Mouse (Mus musculus): ENCODE measurements around the gene Oxld1. TPM values are rescaled to one million over a fixed set of nuclear protein-coding genes. Genes with fewer than 3 reads are reported as not detected.

The Oxld1 gene
- polyA plus RNA-seq, 1 experiment from 2014 or later, result 19.6 TPM

DNA sequence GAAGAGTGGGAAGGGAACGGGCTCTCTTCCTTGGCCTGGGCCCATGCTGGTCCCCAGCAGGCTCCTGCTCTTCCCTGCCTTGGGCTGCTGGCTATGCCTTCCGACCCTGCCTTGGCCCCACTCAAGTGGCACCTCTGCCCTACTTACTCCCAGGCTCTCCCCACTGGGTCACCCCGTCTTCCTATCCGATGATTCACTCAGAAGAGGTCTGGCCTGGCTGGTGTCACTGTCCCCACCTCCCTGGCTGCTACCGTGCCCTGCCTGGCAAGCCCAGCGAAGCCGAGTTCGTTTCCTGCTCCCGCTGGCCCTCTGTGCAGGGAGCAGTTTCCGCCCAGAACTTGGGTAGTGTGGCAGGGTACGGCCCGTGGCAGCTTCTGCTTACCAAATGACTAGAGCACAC lies 40.4 kb upstream of the Oxld1 start:
- no peaks in the 10 kb centered on the region for H3K9me3 ChIP-seq (replicated peaks; ENCODE audit: control insufficient read depth, low read length)
- 93% methylated on average over 12 of the region's 12 CpGs for WGBS (ENCODE audit: insufficient replicate concordance)
- H3K4me3 ChIP-seq (ENCODE audit: low read depth, low read length), result no peak overlapping the region
- ATAC-seq (replicated peaks; ENCODE audit: insufficient number of reproducible peaks, low FRiP score, low TSS enrichment), result no peak
- H3K4me2 ChIP-seq, result no peak overlapping the region
- no peaks in the 10 kb centered on the region for H3K27me3 ChIP-seq (ENCODE audit: control insufficient read depth, insufficient read depth, low read length)
- H3K36me3 ChIP-seq (ENCODE audit: control insufficient read depth, insufficient read depth, low read length), result peaks cover 16% of the 10 kb centered on the region
- H3K9ac ChIP-seq (ENCODE audit: low read depth, low read length), result no peak overlapping the region
- H3K4me1 ChIP-seq (ENCODE audit: control insufficient read depth, insufficient read depth, low read length), result peaks cover 3% of the 10 kb centered on the region
- no peak overlapping the region for H3K27ac ChIP-seq (ENCODE audit: low read depth, low read length)

DNA sequence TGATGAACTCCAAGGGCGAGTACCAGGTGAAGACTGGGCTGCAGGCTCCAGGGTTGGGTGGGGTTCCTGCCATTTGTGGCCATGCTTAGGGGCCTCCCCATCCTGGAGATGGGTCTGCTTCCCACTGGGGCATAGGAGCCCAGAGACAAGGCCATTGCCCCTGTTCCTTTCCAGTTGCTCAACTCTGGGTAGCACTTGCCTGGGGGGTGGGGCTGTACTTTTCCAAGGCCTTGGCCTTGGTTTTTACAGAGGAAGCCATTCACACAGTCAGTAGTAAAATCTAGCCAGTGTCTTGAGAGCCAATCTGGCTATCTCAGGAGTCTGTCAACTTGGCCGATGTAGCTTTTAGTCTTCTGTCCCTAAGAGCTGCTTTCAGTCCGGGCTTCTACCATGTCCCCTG lies 39.6 kb upstream of the Oxld1 start:
- Histone ChIP-seq H3K4me3 (ENCODE audit: low read depth, low read length) (no peak overlapping the region), H3K9me3 (replicated peaks; ENCODE audit: control insufficient read depth, low read length) (no peaks in the 10 kb centered on the region), H3K4me1 (ENCODE audit: control insufficient read depth, insufficient read depth, low read length) (peaks cover 8% of the 10 kb centered on the region), H3K4me2 (no peak overlapping the region), H3K27ac (ENCODE audit: low read depth, low read length) (no peak overlapping the region), H3K36me3 (ENCODE audit: control insufficient read depth, insufficient read depth, low read length) (peaks cover 16% of the 10 kb centered on the region), H3K27me3 (ENCODE audit: control insufficient read depth, insufficient read depth, low read length) (no peaks in the 10 kb centered on the region), H3K9ac (ENCODE audit: low read depth, low read length) (no peak overlapping the region)
- 83% methylated on average over 3 of the region's 3 CpGs for WGBS (ENCODE audit: insufficient replicate concordance)
- no peak for ATAC-seq (replicated peaks; ENCODE audit: insufficient number of reproducible peaks, low FRiP score, low TSS enrichment)

DNA sequence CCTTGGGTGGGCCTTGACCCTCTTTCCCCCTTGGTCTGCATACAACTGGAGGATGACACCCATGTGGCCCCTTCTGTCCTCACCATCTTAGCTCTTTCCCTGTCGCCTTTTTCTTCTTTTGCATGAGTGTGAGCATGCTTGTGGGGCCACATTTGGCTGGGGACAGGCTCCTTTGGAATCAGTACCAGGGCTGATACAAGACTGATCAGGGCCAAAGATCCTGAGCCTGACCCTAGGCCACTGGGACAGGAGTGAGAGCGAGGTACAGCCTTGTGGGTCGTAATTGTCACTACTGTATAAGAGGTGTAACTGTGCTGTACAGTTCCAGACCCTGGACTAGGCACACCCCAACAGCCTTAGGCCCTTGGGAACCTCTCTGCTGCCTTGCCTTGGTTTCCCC lies 36.0 kb upstream of the Oxld1 start:
- Histone ChIP-seq H3K4me3 (ENCODE audit: low read depth, low read length) (no peak overlapping the region), H3K4me1 (ENCODE audit: control insufficient read depth, insufficient read depth, low read length) (peaks cover 20% of the 10 kb centered on the region), H3K4me2 (no peak overlapping the region), H3K27ac (ENCODE audit: low read depth, low read length) (no peak overlapping the region), H3K9me3 (replicated peaks; ENCODE audit: control insufficient read depth, low read length) (no peaks in the 10 kb centered on the region), H3K36me3 (ENCODE audit: control insufficient read depth, insufficient read depth, low read length) (peaks cover 20% of the 10 kb centered on the region), H3K27me3 (ENCODE audit: control insufficient read depth, insufficient read depth, low read length) (no peaks in the 10 kb centered on the region), H3K9ac (ENCODE audit: low read depth, low read length) (no peak overlapping the region)
- no peak for ATAC-seq (replicated peaks; ENCODE audit: insufficient number of reproducible peaks, low FRiP score, low TSS enrichment)
- WGBS (ENCODE audit: insufficient replicate concordance), result 88% methylated on average over 3 of the region's 3 CpGs

DNA sequence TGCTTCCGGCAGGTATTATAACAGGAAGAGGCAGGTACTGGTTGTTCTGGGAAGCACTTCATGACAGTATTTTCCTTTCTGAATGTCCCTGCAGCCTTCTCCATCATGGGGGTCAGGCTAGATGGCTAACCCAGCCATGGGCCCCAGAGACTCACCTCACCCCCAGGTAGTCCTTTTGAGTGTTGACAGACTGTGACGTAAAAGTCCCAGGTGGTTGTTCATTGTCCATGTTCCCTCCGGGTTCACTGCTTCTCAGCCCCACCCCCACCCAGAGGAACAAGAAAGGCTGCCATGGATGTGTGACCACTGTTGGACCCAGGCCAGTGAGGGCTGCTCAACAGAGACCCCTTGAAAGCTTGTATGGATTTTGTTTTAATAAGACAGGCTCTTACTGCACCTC lies 35.5 kb upstream of the Oxld1 start:
- ATAC-seq (replicated peaks; ENCODE audit: insufficient number of reproducible peaks, low FRiP score, low TSS enrichment), result no peak
- peak overlapping the region; percentile 91; the same call in 1 of the 2 replicates for H3K4me3 ChIP-seq (ENCODE audit: low read depth, low read length)
- peaks cover 20% of the 10 kb centered on the region for H3K4me1 ChIP-seq (ENCODE audit: control insufficient read depth, insufficient read depth, low read length)
- no peak overlapping the region for H3K27ac ChIP-seq (ENCODE audit: low read depth, low read length)
- no peaks in the 10 kb centered on the region for H3K27me3 ChIP-seq (ENCODE audit: control insufficient read depth, insufficient read depth, low read length)
- peak overlapping the region; percentile 93 for H3K4me2 ChIP-seq
- WGBS (ENCODE audit: insufficient replicate concordance), result 70% methylated on average over 3 of the region's 3 CpGs
- H3K9ac ChIP-seq (ENCODE audit: low read depth, low read length), result peak overlapping the region; percentile 84; the same call in 1 of the 2 replicates
- peaks cover 21% of the 10 kb centered on the region for H3K36me3 ChIP-seq (ENCODE audit: control insufficient read depth, insufficient read depth, low read length)
- no peaks in the 10 kb centered on the region for H3K9me3 ChIP-seq (replicated peaks; ENCODE audit: control insufficient read depth, low read length)

DNA sequence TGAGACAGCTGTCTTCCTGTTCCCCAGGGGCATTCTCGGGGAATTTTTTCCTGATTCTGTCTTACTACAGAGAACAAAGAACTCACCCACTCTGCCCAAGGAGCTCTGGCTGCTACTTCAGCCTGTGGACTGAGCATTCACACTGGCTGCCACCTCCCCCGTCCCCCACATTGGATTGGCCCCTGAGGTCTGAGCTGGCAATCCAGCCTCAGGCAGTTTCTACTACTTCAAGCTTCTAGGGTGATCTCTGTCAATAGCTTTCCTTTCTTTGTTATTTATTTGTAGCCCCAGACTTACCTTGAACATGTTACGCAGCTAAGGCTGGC lies 35.0 kb upstream of the Oxld1 start:
- peak overlapping the region; percentile 93 for H3K4me2 ChIP-seq
- H3K27ac ChIP-seq (ENCODE audit: low read depth, low read length), result peak overlapping the region; percentile 86
- H3K9ac ChIP-seq (ENCODE audit: low read depth, low read length), result peak overlapping the region; percentile 84
- H3K36me3 ChIP-seq (ENCODE audit: control insufficient read depth, insufficient read depth, low read length), result peaks cover 26% of the 10 kb centered on the region
- no peaks in the 10 kb centered on the region for H3K27me3 ChIP-seq (ENCODE audit: control insufficient read depth, insufficient read depth, low read length)
- WGBS (ENCODE audit: insufficient replicate concordance), result 32% methylated on average over 3 of the region's 3 CpGs
- peak overlapping the region; percentile 91 for H3K4me3 ChIP-seq (ENCODE audit: low read depth, low read length)
- no peaks in the 10 kb centered on the region for H3K9me3 ChIP-seq (replicated peaks; ENCODE audit: control insufficient read depth, low read length)
- H3K4me1 ChIP-seq (ENCODE audit: control insufficient read depth, insufficient read depth, low read length), result peaks cover 20% of the 10 kb centered on the region
- no peak for ATAC-seq (replicated peaks; ENCODE audit: insufficient number of reproducible peaks, low FRiP score, low TSS enrichment)

DNA sequence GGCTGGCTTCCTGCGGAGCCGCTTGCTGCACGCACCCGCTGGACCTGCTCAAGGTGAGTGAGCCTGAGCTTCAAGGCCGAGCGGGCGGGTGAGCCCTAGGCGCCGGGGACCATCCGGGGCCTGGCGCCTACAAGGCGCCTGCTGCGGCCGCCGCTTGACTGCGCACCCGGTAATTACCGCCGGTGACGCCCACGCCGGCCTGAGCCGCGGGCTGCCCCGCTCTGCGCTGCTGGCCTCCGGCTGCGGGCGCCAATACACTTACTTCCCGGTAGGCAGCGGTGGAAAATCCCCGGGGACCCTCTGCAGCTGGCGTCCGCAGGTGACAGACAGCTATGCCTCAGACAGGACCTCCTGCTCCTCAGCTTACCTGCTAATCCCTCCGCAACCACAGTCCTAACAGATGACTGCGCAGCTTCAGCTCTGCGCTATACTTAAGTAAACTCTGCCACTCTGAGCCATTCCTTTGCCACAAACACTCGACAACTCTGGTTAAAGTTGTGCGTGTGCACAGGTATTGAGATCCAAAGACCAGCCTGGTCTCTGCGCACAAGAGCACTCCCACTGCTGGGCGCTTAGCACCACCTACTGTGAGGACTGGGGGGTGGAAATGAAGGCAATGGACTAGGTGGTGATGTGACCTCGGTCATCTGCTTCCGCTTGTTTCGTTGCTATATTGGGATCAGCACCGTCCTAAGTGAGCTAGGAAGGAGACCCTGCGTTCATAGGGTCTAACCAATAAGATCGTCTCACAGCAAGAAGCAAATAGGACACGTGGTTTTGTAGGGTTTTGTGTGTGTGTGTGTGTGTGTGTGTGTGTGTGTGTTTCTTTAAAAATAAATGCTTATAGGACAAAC lies 34.4 kb upstream of the Oxld1 start:
- H3K4me2 ChIP-seq, result peak overlapping the region; percentile 93
- H3K4me1 ChIP-seq (ENCODE audit: control insufficient read depth, insufficient read depth, low read length), result peaks cover 20% of the 10 kb centered on the region
- no peaks in the 10 kb centered on the region for H3K9me3 ChIP-seq (replicated peaks; ENCODE audit: control insufficient read depth, low read length)
- ATAC-seq (replicated peaks; ENCODE audit: insufficient number of reproducible peaks, low FRiP score, low TSS enrichment), result peak; percentile 60
- no peaks in the 10 kb centered on the region for H3K27me3 ChIP-seq (ENCODE audit: control insufficient read depth, insufficient read depth, low read length)
- peaks cover 30% of the 10 kb centered on the region for H3K36me3 ChIP-seq (ENCODE audit: control insufficient read depth, insufficient read depth, low read length)
- peak overlapping the region; percentile 91 for H3K4me3 ChIP-seq (ENCODE audit: low read depth, low read length)
- H3K9ac ChIP-seq (ENCODE audit: low read depth, low read length), result peak overlapping the region; percentile 84
- H3K27ac ChIP-seq (ENCODE audit: low read depth, low read length), result peak overlapping the region; percentile 86
- under 1% methylated on average over 48 of the region's 48 CpGs for WGBS (ENCODE audit: insufficient replicate concordance)

DNA sequence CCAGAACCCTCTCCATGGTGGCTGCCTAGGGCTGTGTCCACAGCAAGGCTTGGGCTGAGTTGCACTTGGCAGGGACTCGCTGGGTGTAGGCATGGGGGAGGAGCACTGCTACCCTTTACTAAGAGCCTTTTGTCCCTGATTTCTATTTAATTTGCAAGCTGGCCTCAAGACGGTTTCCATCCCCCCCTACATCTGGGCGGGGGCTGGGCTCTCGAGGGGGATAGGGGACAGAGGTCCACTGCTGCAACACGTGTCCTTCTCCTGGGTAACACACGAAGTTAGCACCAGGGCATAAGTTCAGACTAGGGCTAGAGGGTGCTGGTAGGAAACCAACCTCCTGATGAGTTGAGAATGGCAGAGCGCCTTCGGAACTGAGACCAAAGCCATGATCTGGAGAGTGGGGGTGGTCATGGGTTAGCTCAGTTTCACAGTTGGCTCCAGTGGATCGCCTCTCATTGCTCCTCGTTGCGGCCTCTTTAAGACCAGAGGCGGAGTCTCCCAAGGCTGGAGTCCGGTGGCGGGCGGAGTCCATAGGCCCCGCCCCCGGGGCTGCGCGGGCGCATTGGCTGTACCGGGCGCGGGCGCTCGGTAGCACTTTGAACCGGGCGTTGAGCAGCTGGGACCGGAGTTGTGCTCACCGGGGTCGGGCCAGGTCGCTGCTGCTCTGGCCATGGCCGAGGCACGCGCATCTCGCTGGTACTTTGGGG lies 33.6 kb upstream of the Oxld1 start, which contains the start of gene Slc25a10:
Gene Slc25a10 (plus strand): TSS at position 524 of the 707 bp plus-strand sequence.
- WGBS (ENCODE audit: insufficient replicate concordance), result under 1% methylated on average over 35 of the region's 35 CpGs
- Histone ChIP-seq H3K27me3 (ENCODE audit: control insufficient read depth, insufficient read depth, low read length) (no peaks in the 10 kb centered on the region), H3K4me1 (ENCODE audit: control insufficient read depth, insufficient read depth, low read length) (peaks cover 20% of the 10 kb centered on the region), H3K36me3 (ENCODE audit: control insufficient read depth, insufficient read depth, low read length) (peaks cover 32% of the 10 kb centered on the region), H3K9ac (ENCODE audit: low read depth, low read length) (peak within 1 kb of the TSS; percentile 84), H3K4me2 (peak within 1 kb of the TSS; percentile 93), H3K27ac (ENCODE audit: low read depth, low read length) (peak within 1 kb of the TSS; percentile 86), H3K9me3 (replicated peaks; ENCODE audit: control insufficient read depth, low read length) (no peaks in the 10 kb centered on the region), H3K4me3 (ENCODE audit: low read depth, low read length) (peak within 1 kb of the TSS; percentile 91)
- ATAC-seq (replicated peaks; ENCODE audit: insufficient number of reproducible peaks, low FRiP score, low TSS enrichment), result peak; percentile 83

DNA sequence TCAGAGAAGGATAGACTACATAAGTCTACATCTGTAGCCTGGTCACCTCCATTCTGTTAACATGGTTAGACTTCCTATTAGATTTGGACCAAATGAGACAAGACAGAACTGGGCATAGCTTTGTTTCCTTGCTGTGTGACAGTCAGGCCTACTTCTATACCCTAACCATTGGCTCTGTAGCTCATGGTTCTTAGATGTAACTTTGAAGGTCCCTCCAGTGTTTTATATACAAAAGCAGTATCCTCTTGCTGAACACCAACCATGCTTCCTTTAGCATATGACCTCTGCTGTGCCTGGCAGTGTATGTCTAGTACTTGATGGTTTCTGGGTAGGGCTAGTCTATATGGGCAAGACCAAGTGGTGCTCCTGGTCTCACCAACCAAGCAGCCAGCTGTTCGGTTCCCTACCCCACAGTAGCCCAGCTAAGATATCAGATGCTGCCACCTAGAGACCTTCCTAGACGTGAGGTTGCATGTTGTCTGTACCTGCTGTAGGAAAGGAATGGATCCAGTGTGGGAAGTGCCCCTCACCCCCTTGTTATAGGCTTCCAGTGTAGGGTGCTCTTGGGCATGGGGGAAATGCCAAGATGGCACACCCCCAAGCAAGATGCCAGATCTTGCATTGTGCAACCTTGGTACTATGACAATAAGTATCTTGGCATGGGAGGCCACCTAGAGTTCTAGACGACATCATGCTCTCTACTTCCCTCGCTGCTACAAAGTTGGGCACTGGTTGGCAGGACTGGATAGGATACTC lies 32.6 kb upstream of the Oxld1 start:
- 34% methylated on average over 4 of the region's 4 CpGs for WGBS (ENCODE audit: insufficient replicate concordance)
- H3K9me3 ChIP-seq (replicated peaks; ENCODE audit: control insufficient read depth, low read length), result no peaks in the 10 kb centered on the region
- peak overlapping the region; percentile 93 for H3K4me2 ChIP-seq
- ATAC-seq (replicated peaks; ENCODE audit: insufficient number of reproducible peaks, low FRiP score, low TSS enrichment), result no peak
- no peak overlapping the region for H3K9ac ChIP-seq (ENCODE audit: low read depth, low read length)
- peaks cover 25% of the 10 kb centered on the region for H3K4me1 ChIP-seq (ENCODE audit: control insufficient read depth, insufficient read depth, low read length)
- no peak overlapping the region for H3K27ac ChIP-seq (ENCODE audit: low read depth, low read length)
- H3K36me3 ChIP-seq (ENCODE audit: control insufficient read depth, insufficient read depth, low read length), result peaks cover 28% of the 10 kb centered on the region
- no peak overlapping the region for H3K4me3 ChIP-seq (ENCODE audit: low read depth, low read length)
- H3K27me3 ChIP-seq (ENCODE audit: control insufficient read depth, insufficient read depth, low read length), result no peaks in the 10 kb centered on the region
